Mouse (Mus musculus): ENCODE data around the gene Bola1. TPM values are rescaled to one million over a fixed set of nuclear protein-coding genes. Genes with fewer than 3 reads are reported as not detected.
"Not testable (repeated sequence)": the region's sequence is repeated elsewhere in the genome, so short reads cannot be mapped to it uniquely, and the experiment has no call there.

Gene Bola1
- polyA plus RNA-seq, 1 experiment from 2014 or later: 45.6 TPM

DNA sequence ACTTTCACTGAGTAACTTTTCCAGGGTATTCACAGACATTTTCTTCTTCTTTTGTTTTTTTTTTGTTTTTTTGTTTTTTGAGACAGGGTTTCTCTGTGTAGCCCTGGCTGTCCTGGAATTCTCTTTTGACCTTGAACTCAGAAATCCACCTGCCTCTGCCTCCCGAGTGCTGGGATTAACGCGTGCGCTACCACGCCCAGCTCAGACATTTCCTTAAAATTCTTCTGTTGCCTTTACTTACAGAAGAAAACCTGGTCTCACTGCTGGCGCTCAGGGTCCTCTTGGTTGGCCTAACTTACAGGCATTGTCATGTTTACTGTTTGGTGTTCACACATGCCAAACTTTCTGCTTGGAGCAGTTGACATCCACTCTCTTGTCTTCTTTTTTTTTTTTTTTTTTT, 44.3 kb downstream of the Bola1 start:
- H3K9me3 ChIP-seq (replicated peaks): no peaks in the 10 kb centered on the region
- no peak for ATAC-seq (ENCODE audit: insufficient number of reproducible peaks, low FRiP score)
- H3K27me3 ChIP-seq (replicated peaks): no peaks in the 10 kb centered on the region
- no peak overlapping the region for H3K27ac ChIP-seq (ENCODE audit: poor library complexity, severe bottlenecking)
- H3K4me3 ChIP-seq: no peak overlapping the region
- H3K36me3 ChIP-seq: peaks cover 49% of the 10 kb centered on the region
- H3K4me1 ChIP-seq (replicated peaks): peaks cover 41% of the 10 kb centered on the region
- H3K9ac ChIP-seq: no peak overlapping the region
- 93% methylated on average over 6 of the region's 6 CpGs for WGBS
- no peak overlapping the region for H3K4me2 ChIP-seq

- H3K4me3 ChIP-seq; H3K9ac ChIP-seq; H3K4me2 ChIP-seq; H3K27ac ChIP-seq (ENCODE audit: poor library complexity, severe bottlenecking); H3K27me3 ChIP-seq (replicated peaks); ATAC-seq (ENCODE audit: insufficient number of reproducible peaks, low FRiP score); H3K9me3 ChIP-seq (replicated peaks): not testable (repeated sequence)
- peaks cover 37% of the 10 kb centered on the region for H3K4me1 ChIP-seq (replicated peaks)
- 89% methylated on average over 4 of the region's 4 CpGs for WGBS
- peaks cover 56% of the 10 kb centered on the region for H3K36me3 ChIP-seq
Observed at GRCm38 (mm10) chr3:96174042-96174441, 45.5 kb downstream of the Bola1 start.

GRCm38 (mm10) chr3:96173185-96173584, 46.3 kb downstream of the Bola1 start:
- peak overlapping the region; percentile 98 for H3K4me2 ChIP-seq
- 37% methylated on average over 7 of the region's 7 CpGs for WGBS
- H3K36me3 ChIP-seq: peaks cover 49% of the 10 kb centered on the region
- peaks cover 43% of the 10 kb centered on the region for H3K4me1 ChIP-seq (replicated peaks)
- peak overlapping the region; percentile 98 for H3K4me3 ChIP-seq
- peak overlapping the region; percentile 94 for H3K9ac ChIP-seq
- no peaks in the 10 kb centered on the region for H3K27me3 ChIP-seq (replicated peaks)
- ATAC-seq (ENCODE audit: insufficient number of reproducible peaks, low FRiP score): no peak
- H3K27ac ChIP-seq (ENCODE audit: poor library complexity, severe bottlenecking): no peak overlapping the region
- H3K9me3 ChIP-seq (replicated peaks): no peaks in the 10 kb centered on the region

- Histone ChIP-seq H3K4me3 (peak within 1 kb of the TSS; percentile 98), H3K27ac (ENCODE audit: poor library complexity, severe bottlenecking) (peak within 1 kb of the TSS; percentile 96), H3K36me3 (peaks cover 43% of the 10 kb centered on the region), H3K4me2 (peak within 1 kb of the TSS; percentile 98), H3K9ac (peak within 1 kb of the TSS; percentile 94), H3K27me3 (replicated peaks) (no peaks in the 10 kb centered on the region), H3K4me1 (replicated peaks) (peaks cover 43% of the 10 kb centered on the region), H3K9me3 (replicated peaks) (no peaks in the 10 kb centered on the region)
- WGBS: under 1% methylated on average over 58 of the region's 58 CpGs
- peak; percentile 92 for ATAC-seq (ENCODE audit: insufficient number of reproducible peaks, low FRiP score)
Observed at GRCm38 (mm10) chr3:96172197-96173178, 47.0 kb downstream of the Bola1 start, which contains the start of gene Sf3b4. Gene Sf3b4 (plus strand): TSS chr3:96172332.

DNA sequence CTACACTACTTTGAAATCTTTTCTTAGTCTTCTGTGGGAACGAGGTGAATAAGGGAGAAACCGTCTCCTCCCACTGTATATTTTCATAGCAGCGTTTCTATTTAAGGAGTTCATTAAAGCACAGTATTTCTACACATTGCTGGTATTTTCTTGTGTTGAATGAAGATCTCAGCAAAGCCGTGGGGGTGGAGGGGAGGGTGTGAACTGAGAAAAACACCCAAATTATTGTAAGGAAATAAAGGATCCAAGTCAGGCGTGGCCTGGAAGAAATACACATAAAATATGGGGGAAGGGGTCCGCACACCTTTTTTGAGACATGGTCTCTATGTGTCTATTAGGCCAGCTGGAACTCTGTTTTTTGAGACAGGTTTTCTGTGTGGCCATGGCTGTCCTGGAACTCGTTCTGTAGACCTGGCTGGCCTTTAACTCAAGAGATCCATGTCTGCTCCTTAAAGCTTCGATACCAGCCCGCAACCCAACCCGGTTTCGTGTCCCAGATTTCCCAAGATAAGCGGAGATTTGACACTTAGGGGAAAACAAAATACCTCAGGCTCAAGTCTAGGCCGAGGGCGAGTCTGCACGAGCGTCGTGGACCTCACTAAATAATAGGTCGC, 47.8 kb downstream of the Bola1 start:
- no peaks in the 10 kb centered on the region for H3K27me3 ChIP-seq (replicated peaks)
- no peaks in the 10 kb centered on the region for H3K9me3 ChIP-seq (replicated peaks)
- H3K4me1 ChIP-seq (replicated peaks): peaks cover 43% of the 10 kb centered on the region
- WGBS: 18% methylated on average over 18 of the region's 18 CpGs
- H3K27ac ChIP-seq (ENCODE audit: poor library complexity, severe bottlenecking): peak overlapping the region; percentile 96
- ATAC-seq (ENCODE audit: insufficient number of reproducible peaks, low FRiP score): no peak
- peak overlapping the region; percentile 98 for H3K4me3 ChIP-seq
- peak overlapping the region; percentile 94 for H3K9ac ChIP-seq
- peaks cover 39% of the 10 kb centered on the region for H3K36me3 ChIP-seq
- H3K4me2 ChIP-seq: peak overlapping the region; percentile 98

DNA sequence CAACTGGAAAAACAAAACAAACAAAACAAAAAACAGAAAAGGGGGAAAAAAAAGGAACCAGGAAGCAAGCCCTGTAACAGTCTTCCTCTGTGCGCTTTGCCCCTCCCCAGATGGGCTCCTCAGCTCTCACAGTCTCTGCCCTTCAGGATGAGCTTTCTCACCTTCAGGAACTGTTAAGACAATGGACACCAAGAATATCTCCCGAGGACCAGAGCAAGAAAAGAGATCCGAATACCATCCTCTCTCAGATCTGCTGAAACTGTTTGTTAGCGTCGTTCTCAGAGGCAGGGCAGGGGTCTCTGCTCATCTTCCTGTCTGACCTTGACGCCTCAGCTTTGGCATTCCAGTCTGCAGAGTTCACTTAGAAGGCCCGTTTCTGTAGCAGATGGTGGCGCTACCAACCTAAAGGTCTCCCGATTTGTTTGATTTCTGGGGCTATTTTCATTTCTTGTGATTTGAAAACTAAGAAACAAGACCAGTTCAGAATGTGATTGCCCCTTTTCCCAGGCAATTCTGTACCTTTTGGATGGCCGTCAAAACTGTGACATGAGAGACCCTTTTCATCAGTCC, 48.4 kb downstream of the Bola1 start:
- Histone ChIP-seq H3K27me3 (replicated peaks) (no peaks in the 10 kb centered on the region), H3K36me3 (peaks cover 32% of the 10 kb centered on the region), H3K9me3 (replicated peaks) (no peaks in the 10 kb centered on the region), H3K4me1 (replicated peaks) (peaks cover 43% of the 10 kb centered on the region), H3K9ac (no peak overlapping the region), H3K4me3 (peak overlapping the region; percentile 98), H3K27ac (ENCODE audit: poor library complexity, severe bottlenecking) (peak overlapping the region; percentile 96), H3K4me2 (peak overlapping the region; percentile 98)
- no peak for ATAC-seq (ENCODE audit: insufficient number of reproducible peaks, low FRiP score)
- 53% methylated on average over 10 of the region's 10 CpGs for WGBS

DNA sequence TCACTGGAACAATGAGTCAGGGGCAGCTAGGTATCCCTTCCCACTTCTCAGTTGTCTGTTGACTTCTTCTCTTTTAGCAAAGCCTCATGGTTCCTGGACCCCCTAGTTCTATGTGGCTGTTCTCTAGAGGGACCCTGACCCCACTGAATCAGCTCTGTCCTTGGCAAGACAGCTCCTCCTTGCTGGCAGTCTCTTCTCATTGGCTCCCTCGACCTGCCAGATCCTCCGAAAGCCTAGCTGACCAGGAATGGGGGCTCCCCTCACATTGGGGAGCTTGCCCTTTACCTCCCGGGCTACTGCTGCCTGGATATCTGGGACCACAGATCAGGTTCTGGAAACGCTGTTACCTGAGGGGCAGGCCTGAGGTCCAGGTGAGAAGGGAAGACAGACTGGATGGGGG, 49.2 kb downstream of the Bola1 start:
- no peak overlapping the region for H3K4me3 ChIP-seq
- H3K4me1 ChIP-seq (replicated peaks): peaks cover 43% of the 10 kb centered on the region
- H3K4me2 ChIP-seq: no peak overlapping the region
- ATAC-seq (ENCODE audit: insufficient number of reproducible peaks, low FRiP score): no peak
- no peaks in the 10 kb centered on the region for H3K27me3 ChIP-seq (replicated peaks)
- H3K36me3 ChIP-seq: peaks cover 26% of the 10 kb centered on the region
- no peaks in the 10 kb centered on the region for H3K9me3 ChIP-seq (replicated peaks)
- WGBS: 88% methylated on average over 4 of the region's 4 CpGs
- no peak overlapping the region for H3K9ac ChIP-seq
- H3K27ac ChIP-seq (ENCODE audit: poor library complexity, severe bottlenecking): 0 out of 2 replicates have a peak overlapping the region, but pooled peaks have one; percentile 6

DNA sequence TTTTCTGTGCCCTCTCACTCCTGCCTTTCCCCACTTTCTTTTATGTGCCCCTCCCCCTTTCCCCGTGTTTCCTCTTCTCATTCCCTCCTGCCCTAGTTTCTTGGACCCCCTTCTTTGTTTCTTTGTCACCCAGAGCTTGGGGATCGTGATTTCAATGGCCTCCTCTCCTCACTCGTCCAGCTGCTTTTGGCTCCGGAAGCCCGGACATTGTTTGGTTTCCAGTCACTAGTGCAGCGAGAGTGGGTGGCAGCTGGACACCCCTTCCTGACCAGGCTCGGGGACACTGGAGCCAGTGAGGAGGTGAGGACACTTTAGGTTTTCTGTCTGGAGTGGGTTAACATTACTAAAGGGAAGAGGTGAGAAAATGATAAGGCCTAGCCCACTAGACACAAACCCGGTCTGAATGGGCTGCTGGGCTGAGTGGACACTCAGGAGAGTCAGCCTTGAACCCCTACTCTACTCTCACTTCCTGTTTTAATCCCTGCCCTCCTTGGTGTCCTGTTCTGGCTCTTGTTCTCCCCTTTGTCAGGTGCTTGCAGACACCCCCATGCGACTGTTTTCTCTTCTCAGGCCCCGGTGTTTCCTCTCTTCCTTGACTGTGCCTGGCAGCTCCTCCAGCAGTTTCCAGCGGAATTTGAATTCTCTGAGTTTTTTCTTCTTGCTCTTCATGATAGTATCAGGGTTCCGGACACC, 50.9 kb downstream of the Bola1 start:
- 65% methylated on average over 12 of the region's 12 CpGs for WGBS
- no peak overlapping the region for H3K4me2 ChIP-seq

DNA sequence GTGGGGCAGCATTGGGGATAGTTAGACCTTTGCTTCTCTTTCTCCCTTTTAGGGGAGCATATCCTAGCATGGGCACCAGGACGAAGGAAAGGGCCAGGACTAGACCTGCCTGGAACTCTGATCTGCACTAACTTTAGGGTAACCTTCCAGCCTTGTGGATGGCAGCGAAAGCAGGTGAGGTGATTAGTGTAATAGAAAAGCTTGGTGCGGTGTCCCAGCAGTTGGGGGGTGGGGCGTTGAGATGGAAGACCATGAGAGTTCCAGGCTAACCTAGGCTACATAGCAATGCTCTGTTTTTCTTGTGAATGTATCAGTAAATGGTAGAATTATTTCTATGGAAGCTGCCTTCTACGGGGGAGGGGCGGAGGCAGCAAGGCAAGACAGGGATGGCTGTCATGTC, 56.5 kb downstream of the Bola1 start:
- no peak for ATAC-seq (ENCODE audit: insufficient number of reproducible peaks, low FRiP score)

More for the DNA sequence above, 50.9 kb downstream of the Bola1 start:
- Histone ChIP-seq H3K27me3 (replicated peaks) (no peaks in the 10 kb centered on the region), H3K9ac (no peak overlapping the region), H3K36me3 (peaks cover 10% of the 10 kb centered on the region), H3K4me1 (replicated peaks) (peaks cover 28% of the 10 kb centered on the region), H3K4me3 (no peak overlapping the region), H3K9me3 (replicated peaks) (no peaks in the 10 kb centered on the region), H3K27ac (ENCODE audit: poor library complexity, severe bottlenecking) (peak overlapping the region; percentile 5; the same call in 1 of the 2 replicates)
- ATAC-seq (ENCODE audit: insufficient number of reproducible peaks, low FRiP score): no peak

DNA sequence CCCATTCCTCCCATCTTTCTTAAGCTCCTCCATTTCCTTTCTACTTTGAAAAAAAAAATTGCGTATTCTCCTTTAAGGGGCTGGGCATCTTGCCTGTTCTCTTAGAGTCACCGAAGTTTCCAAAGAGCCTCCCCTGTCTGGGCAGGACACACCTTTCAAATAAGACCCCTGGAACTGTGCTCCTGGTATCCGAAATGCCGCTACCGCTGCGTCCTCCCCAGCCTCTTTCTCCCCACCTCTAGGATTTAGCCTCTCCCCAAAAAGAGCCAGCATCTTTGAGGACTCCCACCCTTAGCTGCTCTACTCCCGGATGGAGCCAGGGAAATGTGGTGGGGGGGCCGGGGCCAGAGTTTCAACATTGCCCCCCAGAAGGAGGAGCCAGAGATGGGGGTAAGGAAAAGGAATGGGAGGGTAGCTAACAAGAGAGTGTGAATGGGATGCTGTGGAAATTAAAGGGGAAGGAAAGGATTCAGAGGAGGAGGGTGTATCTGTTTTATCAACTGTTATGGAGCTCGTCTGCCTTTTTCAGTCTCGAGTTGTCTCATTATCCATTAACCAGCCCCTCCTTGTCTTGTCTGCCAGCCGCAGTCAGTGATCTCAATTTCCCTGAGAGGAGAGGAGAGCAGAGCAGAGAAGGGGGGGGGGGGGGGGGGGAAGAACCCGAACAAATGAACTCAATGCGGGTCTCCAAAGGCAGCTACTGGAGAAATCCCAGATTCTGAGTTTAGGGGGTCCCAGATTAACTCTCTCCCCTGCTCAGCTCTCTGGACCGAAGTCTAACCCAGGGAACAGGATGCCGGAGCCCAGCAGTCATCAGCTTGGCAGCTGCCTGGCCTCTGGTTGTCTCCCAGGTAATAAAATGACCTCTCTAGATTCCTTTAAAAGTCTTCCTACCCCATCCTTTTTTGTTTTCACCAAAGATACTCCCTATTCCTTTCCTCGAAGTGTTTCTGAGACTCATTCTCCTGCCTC, 57.4 kb downstream of the Bola1 start, which contains the start of gene Mtmr11:
Gene Mtmr11, plus strand, starts transcription at position 136 of the 972 bp plus-strand sequence.
- H3K4me1 ChIP-seq (replicated peaks): peaks cover 18% of the 10 kb centered on the region
- H3K9ac ChIP-seq: peak within 1 kb of the TSS; percentile 72
- peak within 1 kb of the TSS; percentile 43 for H3K4me3 ChIP-seq
- H3K36me3 ChIP-seq: peaks cover 4% of the 10 kb centered on the region
- H3K9me3 ChIP-seq (replicated peaks): no peaks in the 10 kb centered on the region
- ATAC-seq (ENCODE audit: insufficient number of reproducible peaks, low FRiP score): no peak
- H3K27me3 ChIP-seq (replicated peaks): peaks cover 7% of the 10 kb centered on the region; the same call in 1 of the 2 replicates
- H3K4me2 ChIP-seq: peak within 1 kb of the TSS; percentile 91
- WGBS: 11% methylated on average over 15 of the region's 16 CpGs
- H3K27ac ChIP-seq (ENCODE audit: poor library complexity, severe bottlenecking): peak within 1 kb of the TSS; percentile 79

More for the DNA sequence above, 56.5 kb downstream of the Bola1 start:
- peaks cover 18% of the 10 kb centered on the region for H3K4me1 ChIP-seq (replicated peaks)
- H3K9me3 ChIP-seq (replicated peaks): no peaks in the 10 kb centered on the region
- WGBS: 80% methylated on average over 6 of the region's 6 CpGs
- no peaks in the 10 kb centered on the region for H3K36me3 ChIP-seq
- no peak overlapping the region for H3K4me2 ChIP-seq
- no peak overlapping the region for H3K9ac ChIP-seq
- no peak overlapping the region for H3K27ac ChIP-seq (ENCODE audit: poor library complexity, severe bottlenecking)
- H3K27me3 ChIP-seq (replicated peaks): peaks cover 7% of the 10 kb centered on the region; the same call in 1 of the 2 replicates
- H3K4me3 ChIP-seq: 0 out of 2 replicates have a peak overlapping the region, but pooled peaks have one; percentile 43
